Mouse (Mus musculus) heart, postnatal 4 days (tissue): ENCODE data around the gene Dclre1a. TPM values are rescaled to one million over a fixed set of nuclear protein-coding genes. Genes with fewer than 3 reads are reported as not detected.

Experiments used
- DNase-seq: peaks from one replicate; pipeline ENCODE4 v3.0.0; 2021
- total RNA-seq, 2 experiments: library from RNA; stranded (reverse); gene quantifications; 2 replicates each; pipeline ENCODE4 v1.2.3; 2021

Gene Dclre1a
- total RNA-seq, result 10 to 100 TPM; 10.9 to 11.3 TPM

DNA sequence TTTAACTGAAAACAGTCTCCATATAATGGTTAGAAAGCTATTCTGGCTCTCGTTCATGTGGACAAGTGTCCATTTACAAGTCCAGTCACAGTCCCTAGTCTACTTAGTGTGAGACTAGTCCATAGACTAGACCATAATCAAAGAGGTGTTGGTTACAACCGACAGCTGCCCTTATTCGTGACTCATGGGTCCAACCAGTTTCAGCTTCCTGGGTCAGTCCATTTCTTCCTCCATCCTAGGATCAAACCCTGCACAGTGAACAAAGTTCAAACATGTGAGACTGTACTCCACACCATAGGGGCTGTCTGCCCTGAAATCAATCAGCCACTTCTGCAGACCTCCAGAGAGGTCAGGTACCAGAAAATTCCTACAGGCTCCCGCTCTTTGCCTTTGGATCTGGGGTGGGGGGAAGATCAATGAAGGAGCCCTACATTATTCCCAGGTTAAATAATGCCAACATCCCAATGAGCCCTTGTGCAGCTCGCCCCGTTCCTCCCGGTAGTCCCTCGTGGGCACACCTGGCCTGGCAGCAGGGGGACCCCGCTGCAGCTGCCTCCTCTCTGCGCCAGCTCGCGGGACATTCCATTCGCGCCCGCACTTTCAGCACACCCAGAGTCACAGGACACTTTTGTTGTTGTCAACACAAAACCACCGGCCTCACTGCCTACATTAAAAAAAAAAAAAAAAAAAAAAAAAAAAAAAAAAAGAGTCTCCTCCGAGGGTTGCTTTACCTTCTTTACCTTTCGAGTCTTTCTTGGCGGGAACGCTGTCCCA lies at the start of gene Dclre1a:
TSS of gene Dclre1a (minus strand) at position 767 of the 774 bp plus-strand sequence.
- DNase-seq, result peak; percentile 75

- DNase-seq, result no peak
Observed at GRCm38 (mm10) chr19:56592472-56592871, 44.5 kb upstream of the Dclre1a start.

DNA sequence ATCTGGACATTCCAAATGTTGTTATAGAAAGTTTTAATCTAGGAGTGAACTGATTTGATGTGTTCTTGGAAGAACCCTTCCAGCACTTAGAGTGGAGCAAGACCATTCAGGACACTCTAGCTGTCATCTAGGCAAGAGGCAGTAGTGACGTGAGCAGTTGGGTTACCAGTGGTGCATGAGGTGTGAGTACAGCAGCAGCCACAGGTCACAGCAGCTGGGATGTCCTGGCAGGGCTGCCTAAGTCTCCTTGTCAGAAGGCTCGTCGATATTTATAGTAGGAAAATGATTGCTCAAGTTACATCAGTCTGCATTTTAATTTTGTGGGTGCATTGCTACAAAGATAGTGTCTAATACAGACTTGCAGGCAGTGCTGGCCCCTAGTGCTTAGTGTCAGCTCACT lies 42.2 kb upstream of the Dclre1a start:
- no peak for DNase-seq

- DNase-seq, result no peak
Observed at GRCm38 (mm10) chr19:56589455-56589854, 41.4 kb upstream of the Dclre1a start.

GRCm38 (mm10) chr19:56589008-56589407 lies 41.0 kb upstream of the Dclre1a start:
- DNase-seq, result no peak

GRCm38 (mm10) chr19:56588205-56588626 lies 40.2 kb upstream of the Dclre1a start:
- DNase-seq, result peak; percentile 69

DNA sequence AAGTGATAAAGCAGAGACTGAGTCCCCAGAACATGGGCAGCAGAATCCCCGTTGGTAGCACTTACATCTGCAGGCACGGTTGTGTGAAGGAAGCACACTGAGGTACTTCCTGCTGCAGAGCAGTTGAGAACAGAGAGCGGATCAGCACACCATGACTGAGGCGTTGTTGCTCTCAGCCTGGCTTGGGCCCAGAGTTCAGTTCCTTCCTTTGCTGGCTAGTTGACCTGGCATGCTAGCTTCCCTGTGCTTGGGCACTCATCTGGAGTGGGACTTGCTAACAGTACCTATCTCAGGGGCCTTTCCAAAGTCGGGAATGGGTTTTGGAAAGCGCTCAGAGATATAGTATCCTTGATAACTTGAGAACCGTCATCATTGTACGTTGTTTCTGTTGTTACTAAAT lies 38.3 kb upstream of the Dclre1a start:
- DNase-seq, result no peak

GRCm38 (mm10) chr19:56584288-56584687 lies 36.3 kb upstream of the Dclre1a start:
- no peak for DNase-seq

DNA sequence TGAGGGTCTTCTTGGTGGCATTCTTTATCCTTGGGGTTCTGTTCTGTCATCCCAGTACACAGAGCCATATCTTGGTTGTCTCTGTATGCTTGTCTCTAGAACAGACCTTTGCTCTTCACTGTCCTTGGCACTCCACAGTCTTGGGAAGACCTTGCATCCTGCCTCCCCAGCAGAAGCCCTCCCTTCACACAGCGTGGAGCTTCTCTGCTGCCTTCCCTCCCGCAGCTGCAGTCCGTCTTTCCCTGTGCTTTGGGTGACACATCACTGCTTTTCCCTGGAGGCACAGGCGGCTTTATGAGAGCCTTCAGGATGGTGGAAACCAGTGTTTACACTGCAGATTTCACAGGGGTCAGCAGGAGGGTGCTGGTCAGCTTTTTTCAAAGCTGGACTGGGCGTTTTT lies 35.8 kb upstream of the Dclre1a start:
- peak; percentile 33 for DNase-seq

- DNase-seq, result no peak
Observed at GRCm38 (mm10) chr19:56581981-56582380, 34.0 kb upstream of the Dclre1a start.

- DNase-seq, result no peak
Observed at GRCm38 (mm10) chr19:56577801-56578200, 29.8 kb upstream of the Dclre1a start.

DNA sequence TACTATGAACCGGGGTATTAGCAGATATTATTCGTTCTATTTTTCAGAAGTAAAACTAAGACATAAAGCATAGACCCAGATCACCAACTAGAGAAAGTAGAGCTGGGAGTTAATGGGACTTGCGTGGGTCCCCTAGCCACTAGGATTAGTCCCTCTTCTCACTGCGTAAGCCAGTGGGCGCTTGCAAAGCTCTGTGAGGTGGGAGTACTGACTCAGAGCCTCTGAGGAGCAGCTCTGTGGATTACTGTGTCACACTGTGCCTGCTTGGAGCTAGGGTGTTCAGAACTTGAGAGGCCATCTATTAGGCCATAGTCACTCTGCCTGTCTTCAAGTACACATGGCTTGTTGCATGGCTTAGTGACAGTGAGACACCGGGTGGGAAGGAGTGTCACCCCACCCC lies 25.2 kb upstream of the Dclre1a start:
- no peak for DNase-seq

DNA sequence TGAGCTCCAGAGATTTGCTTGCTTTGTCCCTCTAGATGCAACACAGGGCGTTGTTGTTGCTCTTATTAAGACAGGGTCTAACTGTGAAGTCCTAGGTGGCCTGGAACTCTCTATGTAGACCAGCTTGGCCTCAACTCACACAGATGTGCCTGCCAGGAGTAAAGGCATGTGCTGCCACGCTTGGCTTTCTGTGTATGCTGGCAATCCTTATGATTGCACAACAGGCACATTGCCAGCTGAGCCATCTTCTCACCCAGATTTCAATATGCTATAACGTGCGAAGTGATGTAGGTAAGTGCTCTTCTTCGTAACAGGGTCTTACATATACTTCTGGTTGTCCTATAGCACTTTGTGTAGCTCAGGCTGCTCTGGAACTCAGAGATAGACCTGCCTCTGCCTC lies 23.9 kb upstream of the Dclre1a start:
- DNase-seq, result no peak

GRCm38 (mm10) chr19:56571234-56571633 lies 23.2 kb upstream of the Dclre1a start:
- DNase-seq, result no peak

DNA sequence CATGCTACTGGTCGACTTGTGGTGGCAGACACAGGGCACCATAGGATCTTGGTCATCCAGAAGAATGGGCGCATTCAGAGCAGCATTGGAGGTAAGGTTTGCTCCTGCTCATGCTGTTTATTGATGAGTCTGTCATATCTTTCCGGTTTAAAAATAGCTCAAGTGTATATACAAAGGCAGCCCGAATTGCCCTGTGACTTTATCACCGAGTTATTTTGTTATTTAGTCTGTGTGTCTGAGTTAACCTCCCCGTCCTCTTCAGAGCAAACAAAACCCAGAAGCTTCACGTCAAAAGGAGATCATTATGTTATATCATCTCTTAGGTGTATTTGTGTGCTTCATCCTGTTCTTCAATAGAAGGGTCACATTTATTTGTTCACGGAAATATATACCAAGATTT lies 22.8 kb upstream of the Dclre1a start:
- no peak for DNase-seq

DNA sequence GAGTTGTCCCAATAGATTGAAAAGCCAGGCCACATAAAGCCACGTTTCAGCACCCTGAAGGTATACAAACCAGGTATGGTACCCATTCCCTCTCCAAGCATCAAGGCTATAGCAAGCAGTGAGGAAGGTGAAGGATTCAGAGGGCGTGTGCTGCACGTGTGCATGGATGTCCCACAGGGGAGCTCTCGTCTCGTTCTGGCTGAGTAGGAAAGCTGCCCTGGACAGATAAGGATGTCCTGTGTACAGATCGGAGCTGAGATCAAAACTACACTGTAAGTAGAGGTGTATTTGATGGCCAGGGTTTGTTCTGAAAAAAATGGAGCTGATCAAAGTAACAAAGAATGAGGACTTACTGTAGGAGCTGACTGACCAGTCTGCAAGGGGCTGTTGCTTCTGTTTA lies 18.9 kb upstream of the Dclre1a start:
- no peak for DNase-seq

- DNase-seq, result peak; percentile 75
Observed at GRCm38 (mm10) chr19:56566041-56566440, 18.0 kb upstream of the Dclre1a start.

- DNase-seq, result no peak
Observed at GRCm38 (mm10) chr19:56565358-56565757, 17.3 kb upstream of the Dclre1a start.

DNA sequence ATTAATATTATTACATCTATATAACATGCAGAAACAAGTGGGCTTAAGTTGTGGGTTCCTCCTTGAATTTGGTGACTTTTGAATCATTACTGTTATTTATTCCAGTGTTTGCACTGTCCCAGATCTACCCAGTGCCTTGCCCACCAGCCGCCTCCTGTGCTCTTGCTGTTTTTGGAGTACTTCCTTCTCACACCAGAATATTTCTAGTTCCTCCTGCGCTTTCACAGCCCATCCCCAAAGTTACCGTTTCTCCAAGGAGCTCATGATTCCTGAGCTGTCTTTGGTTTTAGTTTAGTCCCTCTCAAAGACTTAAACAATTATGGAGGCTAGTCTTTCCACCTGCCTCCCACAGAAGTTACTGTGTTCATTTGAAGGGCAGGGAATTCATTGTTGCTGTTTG lies 15.4 kb upstream of the Dclre1a start:
- DNase-seq, result no peak

GRCm38 (mm10) chr19:56562433-56563138 lies 14.6 kb upstream of the Dclre1a start:
- DNase-seq, result no peak

GRCm38 (mm10) chr19:56555972-56556371 lies 8.0 kb upstream of the Dclre1a start:
- DNase-seq, result peak; percentile 51

DNA sequence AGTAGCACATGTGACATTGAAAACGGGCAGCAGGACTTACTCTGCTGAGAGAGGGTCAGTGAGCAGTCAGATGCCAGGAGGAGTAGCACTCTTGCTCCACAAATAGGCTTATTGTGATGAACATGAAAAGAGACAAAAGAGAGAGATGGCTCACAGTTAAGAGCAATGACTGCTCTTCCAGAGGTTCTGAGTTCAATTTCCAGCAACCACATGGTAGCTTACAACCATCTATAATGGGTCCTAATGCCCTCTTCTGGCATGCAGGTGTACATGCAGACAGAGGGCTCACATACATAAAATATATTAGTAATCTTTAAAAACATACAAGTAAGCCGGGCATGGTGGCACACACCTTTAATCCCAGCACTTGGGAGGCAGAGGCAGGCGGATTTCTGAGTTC lies 5.2 kb upstream of the Dclre1a start:
- no peak for DNase-seq

- DNase-seq, result no peak
Observed at GRCm38 (mm10) chr19:56549033-56549680, 1.1 kb upstream of the Dclre1a start.
